Mouse (Mus musculus) ES-Bruce4 (cell line): ENCODE data around the gene Ankrd34a. TPM values are rescaled to one million over a fixed set of nuclear protein-coding genes. Genes with fewer than 3 reads are reported as not detected.
A peak's percentile ranks its signal among the peaks of the same experiment; 100 is the strongest.

Source experiments
- H3K27ac ChIP-seq: 2 replicates; pipeline ENCODE4 v1.5.1; 2012; ENCODE audit warnings: low read length, inconsistent platforms; ENCODE audit not compliant: insufficient read depth
- H3K27me3 ChIP-seq: 2 replicates; pipeline ENCODE4 v1.6.1; 2012; ENCODE audit warnings: mild to moderate bottlenecking, low read length, inconsistent platforms; ENCODE audit not compliant: control insufficient read depth, poor library complexity, insufficient read depth, severe bottlenecking
- H3K36me3 ChIP-seq: 2 replicates; pipeline ENCODE4 v1.6.1; 2012; ENCODE audit warnings: inconsistent platforms, mild to moderate bottlenecking, low read length, moderate library complexity; ENCODE audit not compliant: control insufficient read depth, poor library complexity, insufficient read depth, severe bottlenecking
- H3K4me1 ChIP-seq: one replicate; pipeline ENCODE4 v1.8.1; 2011; ENCODE audit warnings: low read length; ENCODE audit not compliant: control insufficient read depth, insufficient read depth
- H3K4me3 ChIP-seq: 2 replicates; pipeline ENCODE4 v1.5.1; 2011; ENCODE audit warnings: low read depth, mild to moderate bottlenecking, low read length
- H3K9ac ChIP-seq: 2 replicates; pipeline ENCODE4 v1.6.1; 2012; ENCODE audit warnings: low read depth, mild to moderate bottlenecking, inconsistent platforms; ENCODE audit not compliant: poor library complexity, severe bottlenecking
- H3K9me3 ChIP-seq: replicated peaks from 2 replicates; pipeline ENCODE4 v1.6.1; 2012; ENCODE audit warnings: mild to moderate bottlenecking, low read length, inconsistent platforms; ENCODE audit not compliant: control insufficient read depth, poor library complexity, insufficient read depth, severe bottlenecking
- CTCF ChIP-seq: IDR thresholded peaks from one replicate; pipeline ENCODE4 v1.8.1; 2011; ENCODE audit warnings: low read depth, low read length
- EP300 ChIP-seq: IDR thresholded peaks from 2 replicates; pipeline ENCODE4 v1.6.1; 2011; ENCODE audit warnings: low read depth, low read length; ENCODE audit not compliant: insufficient read depth
- POLR2A ChIP-seq: IDR thresholded peaks from one replicate; pipeline ENCODE4 v1.8.1; 2011; ENCODE audit warnings: low read length; ENCODE audit not compliant: insufficient read depth
- polyA plus RNA-seq: library from polyadenylated mRNA; stranded (reverse); fragments of >200 nt; gene quantifications from 2 replicates; pipeline ENCODE4 v1.2.4, GENCODE M21; 2011; ENCODE audit warnings: low read depth; ENCODE audit not compliant: missing spikeins, insufficient read depth, insufficient read length

Gene Ankrd34a
- polyA plus RNA-seq, 1 experiment: 0.31 TPM

DNA sequence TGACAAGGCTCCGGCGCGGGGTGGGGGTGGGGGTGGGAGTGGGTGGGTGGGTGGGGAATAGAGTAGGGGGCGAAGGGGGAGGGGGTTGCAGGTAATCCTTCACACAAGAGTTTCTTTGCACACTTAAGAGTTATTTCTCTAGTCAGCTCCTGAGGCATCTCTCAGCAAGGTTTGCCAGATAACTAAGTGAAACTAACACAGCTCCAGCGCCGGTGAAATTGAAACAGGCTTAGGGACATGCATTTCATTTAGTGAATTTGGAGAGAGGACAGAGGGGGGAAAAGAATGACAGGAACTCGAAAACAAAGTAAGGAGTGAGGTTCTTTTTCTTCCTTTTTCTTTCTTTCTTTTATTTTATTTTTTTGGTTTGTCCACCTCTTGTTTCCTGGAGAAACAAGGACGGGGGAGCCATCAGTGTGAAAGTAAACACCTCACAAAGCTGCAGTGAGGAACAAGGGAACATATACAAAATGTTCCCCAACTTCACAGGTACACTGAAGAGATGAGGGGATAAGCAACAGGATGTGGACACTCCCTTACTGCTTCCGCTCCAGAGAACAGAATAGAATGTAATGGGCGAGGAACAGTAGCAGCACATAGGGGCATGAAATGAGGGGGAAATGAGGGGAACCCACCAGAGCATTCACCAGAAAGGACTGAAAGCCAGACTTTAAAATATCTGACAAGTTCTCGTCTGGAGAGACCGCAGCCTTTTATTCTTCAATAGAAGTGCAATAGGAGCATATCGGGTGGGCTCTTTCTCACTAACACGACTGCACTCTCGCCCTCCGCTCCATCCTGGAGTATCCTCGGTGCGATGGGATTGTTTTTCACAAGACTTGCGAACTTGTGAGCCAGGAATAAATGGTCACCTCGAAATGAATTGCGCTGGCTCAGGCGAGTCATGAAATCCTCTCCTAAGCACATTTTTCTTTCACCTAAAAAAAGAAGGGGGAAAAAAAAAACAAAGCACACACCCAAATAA lies 39.5 kb upstream of the Ankrd34a start:
- peak overlapping the region; percentile 80 for H3K9ac ChIP-seq
- H3K27ac ChIP-seq: peak overlapping the region; percentile 92
- peak overlapping the region; percentile 92 for H3K4me3 ChIP-seq
- H3K27me3 ChIP-seq: no peaks in the 10 kb centered on the region
- H3K36me3 ChIP-seq: peaks cover 32% of the 10 kb centered on the region
- TF ChIP-seq POLR2A (no peak), EP300 (no peak), CTCF (no peak)
- H3K9me3 ChIP-seq: no peaks in the 10 kb centered on the region
- H3K4me1 ChIP-seq: no peaks in the 10 kb centered on the region

DNA sequence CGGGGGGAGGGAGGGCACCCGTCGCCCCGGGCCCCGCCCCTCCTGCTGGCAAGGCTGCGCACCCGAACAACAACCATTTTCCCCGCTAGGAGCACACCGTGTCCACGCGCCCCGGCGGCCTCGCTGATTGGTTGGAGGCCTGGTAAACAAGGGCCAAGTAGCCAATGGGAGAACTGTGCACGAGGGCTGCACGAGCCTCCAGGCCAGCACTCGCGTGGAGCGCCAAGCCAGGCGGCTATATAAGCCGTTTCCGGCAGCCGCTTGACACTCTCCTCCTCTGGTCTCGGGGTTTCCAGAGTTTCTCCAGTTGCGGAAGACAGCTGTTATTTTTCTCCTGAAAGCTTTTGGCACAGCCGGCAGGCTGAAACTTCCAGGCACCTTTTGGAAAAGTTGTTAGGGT lies 38.7 kb upstream of the Ankrd34a start, which contains the start of gene Txnip:
Txnip (plus strand) TSS at position 264 of the 400 bp plus-strand sequence.
- Histone ChIP-seq H3K4me3 (peak within 1 kb of the TSS; percentile 99), H3K9ac (peak within 1 kb of the TSS; percentile 93), H3K4me1 (no peaks in the 10 kb centered on the region), H3K27me3 (no peaks in the 10 kb centered on the region), H3K9me3 (no peaks in the 10 kb centered on the region), H3K36me3 (peaks cover 32% of the 10 kb centered on the region), H3K27ac (peak within 1 kb of the TSS; percentile 92)
- TF ChIP-seq CTCF: no peak
- TF ChIP-seq EP300: peak; percentile 98
- peak; percentile 99 for TF ChIP-seq POLR2A

DNA sequence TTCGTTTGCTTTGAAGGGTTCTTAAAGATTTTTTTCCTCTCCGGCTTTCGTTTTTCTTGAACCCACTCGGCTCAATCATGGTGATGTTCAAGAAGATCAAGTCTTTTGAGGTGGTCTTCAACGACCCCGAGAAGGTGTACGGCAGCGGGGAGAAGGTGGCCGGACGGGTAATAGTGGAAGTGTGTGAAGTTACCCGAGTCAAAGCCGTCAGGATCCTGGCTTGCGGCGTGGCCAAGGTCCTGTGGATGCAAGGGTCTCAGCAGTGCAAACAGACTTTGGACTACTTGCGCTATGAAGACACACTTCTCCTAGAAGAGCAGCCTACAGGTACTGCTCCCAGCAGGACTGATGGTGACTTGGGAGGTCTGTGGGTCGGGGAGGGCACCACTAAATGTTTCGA lies 38.3 kb upstream of the Ankrd34a start:
- Histone ChIP-seq H3K27me3 (no peaks in the 10 kb centered on the region), H3K4me1 (no peaks in the 10 kb centered on the region), H3K27ac (peak overlapping the region; percentile 64), H3K9me3 (no peaks in the 10 kb centered on the region), H3K36me3 (peaks cover 32% of the 10 kb centered on the region), H3K4me3 (peak overlapping the region; percentile 99), H3K9ac (peak overlapping the region; percentile 93)
- peak; percentile 87 for TF ChIP-seq POLR2A
- TF ChIP-seq EP300: no peak

DNA sequence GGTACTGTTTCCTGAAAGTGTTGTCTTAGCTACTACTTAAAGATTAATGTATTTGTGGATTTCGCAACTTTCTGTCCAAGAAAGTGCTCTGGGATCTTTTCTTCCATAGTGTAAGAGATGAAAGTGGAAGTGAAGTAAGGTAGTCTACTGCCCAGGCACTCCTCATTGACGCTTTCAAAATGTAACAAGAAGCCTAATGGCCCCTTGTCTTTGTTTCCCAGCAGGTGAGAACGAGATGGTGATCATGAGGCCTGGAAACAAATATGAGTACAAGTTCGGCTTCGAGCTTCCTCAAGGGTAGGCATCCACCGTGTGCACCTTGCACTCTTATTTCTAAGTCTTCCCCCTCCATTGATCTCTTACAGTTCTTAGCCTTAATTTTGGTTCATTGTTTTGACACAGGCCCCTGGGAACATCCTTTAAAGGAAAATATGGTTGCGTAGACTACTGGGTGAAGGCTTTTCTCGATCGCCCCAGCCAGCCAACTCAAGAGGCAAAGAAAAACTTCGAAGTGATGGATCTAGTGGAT lies 37.7 kb upstream of the Ankrd34a start:
- no peaks in the 10 kb centered on the region for H3K4me1 ChIP-seq
- H3K9ac ChIP-seq: peak overlapping the region; percentile 93
- H3K9me3 ChIP-seq: no peaks in the 10 kb centered on the region
- H3K36me3 ChIP-seq: peaks cover 32% of the 10 kb centered on the region
- peak overlapping the region; percentile 64 for H3K27ac ChIP-seq
- H3K27me3 ChIP-seq: no peaks in the 10 kb centered on the region
- TF ChIP-seq POLR2A: no peak
- TF ChIP-seq CTCF: no peak
- no peak for TF ChIP-seq EP300
- peak overlapping the region; percentile 99 for H3K4me3 ChIP-seq

DNA sequence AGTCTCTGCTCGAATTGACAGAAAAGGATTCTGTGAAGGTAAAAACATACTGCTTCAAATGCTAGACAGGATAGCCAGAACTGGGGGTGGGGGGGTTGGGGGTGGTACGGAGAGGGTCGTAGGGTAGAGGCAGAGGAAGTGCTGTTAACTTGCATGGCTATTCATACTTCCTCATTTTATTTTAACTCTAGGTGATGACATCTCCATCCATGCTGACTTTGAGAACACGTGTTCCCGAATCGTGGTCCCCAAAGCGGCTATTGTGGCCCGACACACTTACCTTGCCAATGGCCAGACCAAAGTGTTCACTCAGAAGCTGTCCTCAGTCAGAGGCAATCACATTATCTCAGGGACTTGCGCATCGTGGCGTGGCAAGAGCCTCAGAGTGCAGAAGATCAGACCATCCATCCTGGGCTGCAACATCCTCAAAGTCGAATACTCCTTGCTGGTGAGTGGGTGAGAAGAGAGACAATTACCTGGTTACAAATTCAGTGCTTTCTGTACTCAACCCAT lies 37.0 kb upstream of the Ankrd34a start:
- H3K27me3 ChIP-seq: no peaks in the 10 kb centered on the region
- H3K4me3 ChIP-seq: peak overlapping the region; percentile 99
- TF ChIP-seq POLR2A (peak; percentile 18), CTCF (no peak), EP300 (no peak)
- no peaks in the 10 kb centered on the region for H3K4me1 ChIP-seq
- no peaks in the 10 kb centered on the region for H3K9me3 ChIP-seq
- peak overlapping the region; percentile 93 for H3K9ac ChIP-seq
- peaks cover 32% of the 10 kb centered on the region for H3K36me3 ChIP-seq
- H3K27ac ChIP-seq: peak overlapping the region; percentile 74
